Mouse (Mus musculus) heart, postnatal 0 days (tissue): ENCODE results near the gene Krt80. TPM values are rescaled to one million over a fixed set of nuclear protein-coding genes. Genes with fewer than 3 reads are reported as not detected.
A peak's percentile ranks its signal among the peaks of the same experiment; 100 is the strongest.

ENCODE experiments used
- ATAC-seq: fragments of 200-750 bp; cut with Nextera tagmentation; 2 replicates; pipeline ENCODE4 v1.8.0; 2017; ENCODE audit warnings: low read depth, moderate number of reproducible peaks, moderate library complexity; ENCODE audit not compliant: insufficient read depth
- DNase-seq: peaks from one replicate; pipeline ENCODE4 v3.0.0-alpha.2; 2016; ENCODE audit warnings: low spot score
- H3K27ac ChIP-seq: fragments of 300-500 bp; sonication (generic); 2 replicates; pipeline ENCODE4 v1.5.1; 2014; ENCODE audit warnings: low read depth, mild to moderate bottlenecking
- H3K27me3 ChIP-seq: fragments of 300-500 bp; sonication (generic); 2 replicates; pipeline ENCODE4 v1.6.1; 2014; ENCODE audit warnings: low read length, mixed read lengths; ENCODE audit not compliant: control insufficient read depth, insufficient read depth
- H3K36me3 ChIP-seq: fragments of 300-500 bp; sonication (generic); replicated peaks from 2 replicates; pipeline ENCODE4 v1.6.1; 2014; ENCODE audit warnings: low read length, mixed read lengths; ENCODE audit not compliant: control insufficient read depth, insufficient read depth
- H3K4me1 ChIP-seq: fragments of 300-500 bp; sonication (generic); 2 replicates; pipeline ENCODE4 v1.6.1; 2014; ENCODE audit warnings: antibody characterized with exemption; ENCODE audit not compliant: control insufficient read depth, insufficient read depth
- H3K4me2 ChIP-seq: fragments of 300-500 bp; sonication (generic); 2 replicates; pipeline ENCODE4 v1.6.1; 2014; ENCODE audit warnings: low read depth, mild to moderate bottlenecking, low read length, moderate library complexity
- H3K4me3 ChIP-seq: fragments of 300-500 bp; sonication (generic); 2 replicates; pipeline ENCODE4 v1.5.1; 2014; ENCODE audit warnings: low read depth, low read length
- H3K9ac ChIP-seq: fragments of 300-500 bp; sonication (generic); replicated peaks from 2 replicates; pipeline ENCODE4 v1.6.1; 2014; ENCODE audit warnings: low read depth, low read length, mixed read lengths
- H3K9me3 ChIP-seq: fragments of 300-500 bp; sonication (generic); replicated peaks from 2 replicates; pipeline ENCODE4 v1.6.1; 2016; ENCODE audit warnings: low read length; ENCODE audit not compliant: control insufficient read depth
- CTCF ChIP-seq: IDR thresholded peaks from 2 replicates; pipeline ENCODE4 v1.5.1; 2016; ENCODE audit warnings: antibody characterized with exemption, control low read depth, low read depth
- EP300 ChIP-seq: IDR thresholded peaks from 2 replicates; pipeline ENCODE4 v1.6.1; 2016; ENCODE audit warnings: antibody characterized with exemption, low read depth
- WGBS: fragments of 180-500 bp; shearing (Covaris S2); extraction: QIAGEN DNeasy Blood & Tissue Kit; methylation state at CpG from one replicate; pipeline ENCODE4 v1.1.7; 2014; 5-methylcytosine and 5-hydroxymethylcytosine counted together
- polyA plus RNA-seq: library from polyadenylated mRNA; unstranded; fragments of >200 nt; fragmentation: Nextera tagmentation; extraction: Ambion mirVana; gene quantifications from 2 replicates; pipeline ENCODE4 v1.2.1, GENCODE M21; 2015
- total RNA-seq: library from RNA; depleted of rRNA; stranded (reverse); fragments of >200 nt; gene quantifications from 2 replicates; pipeline ENCODE4 v1.2.3, GENCODE M21; 2014; ENCODE audit warnings: low replicate concordance

Krt80 gene
- total and polyA plus RNA-seq, 2 experiments from 2014 or later, result 2.2 to 5.9 TPM

GRCm38 (mm10) chr15:101382811-101383210 lies 12.8 kb upstream of the Krt80 start:
- peak; percentile 56 for DNase-seq

GRCm38 (mm10) chr15:101381758-101382157 lies 11.8 kb upstream of the Krt80 start:
- no peak overlapping the region for H3K27ac ChIP-seq
- no peaks in the 10 kb centered on the region for H3K9me3 ChIP-seq
- peaks cover 24% of the 10 kb centered on the region for H3K4me1 ChIP-seq
- no peak overlapping the region for H3K4me2 ChIP-seq
- no peak for DNase-seq
- no peaks in the 10 kb centered on the region for H3K27me3 ChIP-seq
- H3K4me3 ChIP-seq, result no peak overlapping the region
- 48% methylated on average over 9 of the region's 9 CpGs for WGBS
- no peaks in the 10 kb centered on the region for H3K36me3 ChIP-seq
- TF ChIP-seq EP300 (no peak), CTCF (no peak)
- no peak for ATAC-seq
- H3K9ac ChIP-seq, result no peak overlapping the region

More at GRCm38 (mm10) chr15:101382811-101383210, 12.8 kb upstream of the Krt80 start:
- no peak overlapping the region for H3K4me3 ChIP-seq
- 51% methylated on average over 11 of the region's 11 CpGs for WGBS
- H3K4me1 ChIP-seq, result peaks cover 20% of the 10 kb centered on the region
- H3K36me3 ChIP-seq, result no peaks in the 10 kb centered on the region
- H3K9me3 ChIP-seq, result no peaks in the 10 kb centered on the region
- H3K4me2 ChIP-seq, result no peak overlapping the region
- H3K27me3 ChIP-seq, result no peaks in the 10 kb centered on the region
- ATAC-seq, result peak; percentile 56; the same call in 1 of the 2 replicates
- H3K9ac ChIP-seq, result no peak overlapping the region
- H3K27ac ChIP-seq, result peak overlapping the region; percentile 22; the same call in 1 of the 2 replicates
- TF ChIP-seq CTCF, result no peak
- TF ChIP-seq EP300, result no peak

- DNase-seq (no peak), ATAC-seq (no peak)
- peaks cover 34% of the 10 kb centered on the region for H3K4me1 ChIP-seq
- H3K27ac ChIP-seq, result no peak overlapping the region
- TF ChIP-seq EP300 (no peak), CTCF (no peak)
- no peaks in the 10 kb centered on the region for H3K27me3 ChIP-seq
- no peak overlapping the region for H3K4me3 ChIP-seq
- H3K36me3 ChIP-seq, result no peaks in the 10 kb centered on the region
- H3K4me2 ChIP-seq, result no peak overlapping the region
- no peaks in the 10 kb centered on the region for H3K9me3 ChIP-seq
- H3K9ac ChIP-seq, result no peak overlapping the region
- 89% methylated on average over 5 of the region's 5 CpGs for WGBS
Observed at GRCm38 (mm10) chr15:101378646-101379045, 8.7 kb upstream of the Krt80 start.

GRCm38 (mm10) chr15:101376776-101377061 lies 6.8 kb upstream of the Krt80 start:
- DNase-seq (no peak), ATAC-seq (no peak)
- H3K9me3 ChIP-seq, result no peaks in the 10 kb centered on the region
- no peak overlapping the region for H3K27ac ChIP-seq
- 51% methylated on average over 5 of the region's 5 CpGs for WGBS
- peaks cover 38% of the 10 kb centered on the region for H3K4me1 ChIP-seq
- H3K36me3 ChIP-seq, result no peaks in the 10 kb centered on the region
- TF ChIP-seq EP300, result no peak
- no peak for TF ChIP-seq CTCF
- H3K4me2 ChIP-seq, result no peak overlapping the region
- no peak overlapping the region for H3K4me3 ChIP-seq
- no peaks in the 10 kb centered on the region for H3K27me3 ChIP-seq
- H3K9ac ChIP-seq, result no peak overlapping the region

GRCm38 (mm10) chr15:101375956-101376775 lies 6.2 kb upstream of the Krt80 start:
- Histone ChIP-seq H3K4me3 (no peak overlapping the region), H3K4me2 (no peak overlapping the region), H3K9me3 (no peaks in the 10 kb centered on the region), H3K27me3 (no peaks in the 10 kb centered on the region), H3K4me1 (peaks cover 38% of the 10 kb centered on the region), H3K27ac (no peak overlapping the region), H3K36me3 (no peaks in the 10 kb centered on the region), H3K9ac (no peak overlapping the region)
- DNase-seq (no peak), ATAC-seq (no peak)
- 68% methylated on average over 6 of the region's 6 CpGs for WGBS
- TF ChIP-seq EP300, result no peak
- no peak for TF ChIP-seq CTCF

GRCm38 (mm10) chr15:101374879-101375278 lies 4.9 kb upstream of the Krt80 start:
- Histone ChIP-seq H3K27ac (no peak overlapping the region), H3K9ac (no peak overlapping the region), H3K27me3 (no peaks in the 10 kb centered on the region), H3K4me2 (no peak overlapping the region), H3K36me3 (no peaks in the 10 kb centered on the region), H3K4me3 (no peak overlapping the region), H3K9me3 (no peaks in the 10 kb centered on the region), H3K4me1 (peaks cover 44% of the 10 kb centered on the region)
- ATAC-seq, result no peak
- WGBS, result 55% methylated on average over 4 of the region's 4 CpGs
- no peak for DNase-seq
- TF ChIP-seq CTCF, result no peak
- TF ChIP-seq EP300, result no peak
